Mouse (Mus musculus) embryonic facial prominence, embryonic 10.5 days (tissue): ENCODE measurements around the gene Btnl2. TPM values are rescaled to one million over a fixed set of nuclear protein-coding genes. Genes with fewer than 3 reads are reported as not detected.
"Not testable (repeated sequence)": the region's sequence is repeated elsewhere in the genome, so short reads cannot be mapped to it uniquely, and the experiment has no call there.

Source experiments
- DNase-seq: peaks from one replicate; pipeline ENCODE4 v3.0.0-alpha.2; 2017; ENCODE audit warnings: low spot score
- H3K27ac ChIP-seq: fragments of 300-500 bp; sonication (generic); replicated peaks from 2 replicates; pipeline ENCODE4 v1.5.1; 2016; ENCODE audit warnings: mild to moderate bottlenecking
- H3K27me3 ChIP-seq: fragments of 300-500 bp; sonication (generic); replicated peaks from 2 replicates; pipeline ENCODE4 v1.6.1; 2016; ENCODE audit warnings: low read depth, mild to moderate bottlenecking; ENCODE audit not compliant: poor library complexity, severe bottlenecking
- H3K36me3 ChIP-seq: fragments of 300-500 bp; sonication (generic); replicated peaks from 2 replicates; pipeline ENCODE4 v1.6.1; 2016; ENCODE audit warnings: mild to moderate bottlenecking, moderate library complexity
- H3K4me1 ChIP-seq: fragments of 300-500 bp; sonication (generic); 2 replicates; pipeline ENCODE4 v1.6.1; 2016
- H3K4me3 ChIP-seq: fragments of 300-500 bp; sonication (generic); 2 replicates; pipeline ENCODE4 v1.5.1; 2016; ENCODE audit warnings: mild to moderate bottlenecking, moderate library complexity
- H3K9me3 ChIP-seq: fragments of 300-500 bp; sonication (generic); 2 replicates; pipeline ENCODE4 v1.6.1; 2016; ENCODE audit warnings: mild to moderate bottlenecking
- WGBS: fragments of 180-500 bp; shearing (Covaris S2); methylation state at CpG from one replicate; pipeline ENCODE4 v1.1.7; 2016; 5-methylcytosine and 5-hydroxymethylcytosine counted together
- polyA plus RNA-seq: library from polyadenylated mRNA; unstranded; fragments of >200 nt; fragmentation: Nextera tagmentation; extraction: Ambion mirVana; gene quantifications from 2 replicates; pipeline ENCODE4 v1.2.1, GENCODE M21; 2016

The Btnl2 gene
- 0.08 TPM in 1 of 2 replicates, not detected in the other for polyA plus RNA-seq

DNA sequence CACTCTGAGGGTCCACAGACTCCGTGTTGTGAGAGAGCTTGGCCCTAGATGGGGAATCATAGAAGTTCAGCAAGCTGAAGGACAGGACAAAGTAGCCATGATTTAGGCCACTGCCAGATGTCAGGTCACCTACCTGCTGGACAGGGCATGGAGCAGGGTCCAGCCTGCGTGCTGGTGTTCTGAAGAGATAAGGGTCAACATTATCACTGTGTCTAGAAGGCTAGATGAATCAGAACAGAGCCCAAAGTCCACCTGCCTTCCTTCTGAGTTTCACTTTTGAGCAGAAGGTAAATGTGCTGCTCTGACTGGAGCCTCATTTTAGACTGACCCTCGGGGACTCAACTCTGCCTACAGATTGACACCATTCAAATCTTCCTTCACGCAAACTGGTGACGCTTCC, at the start of gene Btnl2:
Gene Btnl2, plus strand, starts transcription at position 284 of the 400 bp plus-strand sequence.
- Histone ChIP-seq H3K4me3 (no peak within 1 kb of the TSS), H3K27me3 (no peaks in the 10 kb centered on the region), H3K27ac (no peak within 1 kb of the TSS), H3K4me1 (no peaks in the 10 kb centered on the region), H3K36me3 (no peaks in the 10 kb centered on the region), H3K9me3 (no peaks in the 10 kb centered on the region)
- WGBS, result 86% methylated on average over 5 of the region's 5 CpGs
- no peak for DNase-seq

DNA sequence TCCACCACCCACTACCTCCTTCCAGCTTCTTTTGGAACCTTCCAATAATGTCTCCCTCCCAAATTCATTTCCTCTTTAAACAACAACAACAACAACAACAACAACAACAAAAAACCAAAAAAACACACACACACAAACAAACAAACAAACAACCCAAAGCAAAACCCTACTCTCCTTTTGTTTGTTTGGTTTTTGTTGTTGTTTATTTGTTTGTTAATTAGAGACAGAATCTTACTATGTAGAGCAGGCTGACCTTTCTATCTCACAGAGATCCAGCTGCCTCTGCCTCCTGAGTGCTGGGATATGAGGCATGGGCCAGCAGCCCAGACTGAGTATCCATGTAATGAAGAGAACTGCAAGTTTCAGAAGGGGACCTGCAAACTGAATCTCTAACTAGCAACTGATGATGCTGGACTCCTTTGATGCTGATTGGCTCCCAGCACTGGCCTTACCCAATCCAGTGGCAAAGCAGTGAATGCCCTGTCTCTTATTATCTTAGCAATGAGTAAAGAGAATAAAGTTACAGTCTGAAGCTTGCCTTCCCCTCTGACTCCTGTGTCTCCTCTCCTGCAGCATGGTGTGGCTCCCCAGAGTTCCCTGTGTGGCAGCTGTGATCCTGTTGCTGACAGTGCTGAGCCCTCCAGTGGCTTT, 49.1 kb upstream of the Btnl2 start, which contains the start of gene H2-Eb1:
Gene H2-Eb1, plus strand, starts transcription at position 488 of the 651 bp plus-strand sequence.
- Histone ChIP-seq H3K36me3 (no peaks in the 10 kb centered on the region), H3K4me1 (peaks cover 11% of the 10 kb centered on the region), H3K9me3 (no peaks in the 10 kb centered on the region), H3K27me3 (peaks cover 11% of the 10 kb centered on the region), H3K4me3 (no peak within 1 kb of the TSS), H3K27ac (no peak within 1 kb of the TSS)
- peak; percentile 79 for DNase-seq

DNA sequence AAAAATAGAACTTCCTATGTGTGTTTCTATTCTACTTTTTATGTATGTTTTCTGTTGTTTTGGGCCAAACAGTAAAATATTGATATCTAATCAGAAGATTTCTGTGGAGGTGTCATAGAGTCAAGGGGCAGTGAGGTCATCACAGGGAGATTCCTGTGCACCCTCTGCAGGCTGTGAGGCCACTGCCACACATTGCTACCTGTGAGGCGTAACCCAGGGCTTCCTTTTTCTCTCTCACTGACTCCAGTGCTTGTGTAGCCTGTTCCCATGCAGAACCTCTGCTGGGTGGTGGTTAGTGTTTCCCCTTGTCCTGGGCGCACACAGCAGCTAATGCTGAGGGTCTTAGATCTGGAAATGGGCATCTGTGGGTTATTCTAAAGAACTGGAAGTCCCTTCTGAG, 48.2 kb upstream of the Btnl2 start:
- no peak for DNase-seq
- 85% methylated on average over 2 of the region's 2 CpGs for WGBS

DNA sequence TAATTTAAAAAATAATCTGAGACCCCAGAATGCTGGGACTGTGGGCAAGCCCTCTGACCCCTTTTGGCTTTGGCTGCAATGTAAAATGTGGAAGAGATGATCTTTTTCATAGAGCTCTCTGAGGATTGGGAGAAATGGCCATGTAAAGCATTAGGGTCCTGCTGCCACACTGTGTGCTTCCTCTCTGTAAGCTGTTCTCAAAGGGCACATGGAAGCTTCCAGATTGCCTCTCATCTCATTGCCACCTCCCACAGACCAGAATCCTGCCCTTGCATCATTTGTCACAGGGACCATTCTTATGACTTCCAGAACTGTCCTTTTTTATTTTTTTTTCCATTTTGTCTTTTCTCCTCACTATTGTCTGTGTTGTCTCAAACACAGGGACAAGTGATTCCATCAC, 47.4 kb upstream of the Btnl2 start:
- no peak for DNase-seq
- Histone ChIP-seq H3K4me3 (no peak overlapping the region), H3K27ac (no peak overlapping the region), H3K27me3 (peaks cover 11% of the 10 kb centered on the region), H3K36me3 (no peaks in the 10 kb centered on the region), H3K9me3 (no peaks in the 10 kb centered on the region), H3K4me1 (peaks cover 11% of the 10 kb centered on the region)

More for the DNA sequence above, 48.2 kb upstream of the Btnl2 start:
- H3K4me3 ChIP-seq, result no peak overlapping the region
- peaks cover 11% of the 10 kb centered on the region for H3K4me1 ChIP-seq
- H3K27ac ChIP-seq, result no peak overlapping the region
- no peaks in the 10 kb centered on the region for H3K36me3 ChIP-seq
- H3K27me3 ChIP-seq, result peaks cover 11% of the 10 kb centered on the region
- H3K9me3 ChIP-seq, result no peaks in the 10 kb centered on the region

DNA sequence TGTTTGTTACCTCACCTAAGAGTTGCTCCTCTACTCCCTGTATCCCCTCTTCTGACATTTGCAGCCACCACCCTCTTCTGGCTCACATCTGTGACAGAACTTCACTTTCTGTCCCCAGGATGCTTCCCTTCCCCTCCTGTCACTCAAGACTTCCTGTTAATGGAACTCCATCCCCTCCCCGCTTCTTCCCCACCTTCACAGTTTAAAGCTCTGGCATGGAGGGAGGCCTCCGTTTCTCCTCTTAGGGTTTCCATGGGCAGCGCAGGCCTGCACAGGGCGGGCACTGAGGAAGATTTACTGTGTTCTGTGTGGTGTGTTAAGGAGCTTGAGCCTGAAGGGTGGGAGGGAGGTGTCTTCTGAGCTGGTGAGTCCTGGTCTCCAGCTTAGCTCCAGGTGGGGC, 46.5 kb upstream of the Btnl2 start:
- H3K27me3 ChIP-seq, result peaks cover 11% of the 10 kb centered on the region
- H3K9me3 ChIP-seq, result no peaks in the 10 kb centered on the region

DNA sequence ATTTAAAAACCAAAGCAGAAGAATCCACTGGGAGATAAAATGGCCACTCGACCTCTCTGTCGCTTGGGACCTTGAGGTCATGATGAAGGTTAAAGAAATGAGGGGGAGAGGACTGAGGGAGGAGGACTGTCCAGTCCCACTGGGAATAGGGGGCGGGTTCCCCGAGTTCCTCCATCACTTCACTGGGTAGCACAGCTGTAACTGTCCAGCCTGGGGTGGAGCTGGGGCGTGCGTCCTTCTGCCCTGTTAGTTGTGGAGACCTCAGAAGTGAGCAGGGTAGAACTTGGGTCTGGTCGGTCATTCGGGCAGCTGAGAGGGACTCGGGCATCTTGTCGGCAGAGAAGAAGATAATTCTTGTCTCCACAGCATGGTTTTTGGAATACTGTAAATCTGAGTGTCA, 45.4 kb upstream of the Btnl2 start:
- WGBS, result 39% methylated on average over 10 of the region's 10 CpGs

More for the DNA sequence above, 46.5 kb upstream of the Btnl2 start:
- Histone ChIP-seq H3K27ac (no peak overlapping the region), H3K4me1 (peaks cover 11% of the 10 kb centered on the region), H3K4me3 (no peak overlapping the region), H3K36me3 (no peaks in the 10 kb centered on the region)
- WGBS, result 74% methylated on average over 4 of the region's 4 CpGs
- no peak for DNase-seq

DNA sequence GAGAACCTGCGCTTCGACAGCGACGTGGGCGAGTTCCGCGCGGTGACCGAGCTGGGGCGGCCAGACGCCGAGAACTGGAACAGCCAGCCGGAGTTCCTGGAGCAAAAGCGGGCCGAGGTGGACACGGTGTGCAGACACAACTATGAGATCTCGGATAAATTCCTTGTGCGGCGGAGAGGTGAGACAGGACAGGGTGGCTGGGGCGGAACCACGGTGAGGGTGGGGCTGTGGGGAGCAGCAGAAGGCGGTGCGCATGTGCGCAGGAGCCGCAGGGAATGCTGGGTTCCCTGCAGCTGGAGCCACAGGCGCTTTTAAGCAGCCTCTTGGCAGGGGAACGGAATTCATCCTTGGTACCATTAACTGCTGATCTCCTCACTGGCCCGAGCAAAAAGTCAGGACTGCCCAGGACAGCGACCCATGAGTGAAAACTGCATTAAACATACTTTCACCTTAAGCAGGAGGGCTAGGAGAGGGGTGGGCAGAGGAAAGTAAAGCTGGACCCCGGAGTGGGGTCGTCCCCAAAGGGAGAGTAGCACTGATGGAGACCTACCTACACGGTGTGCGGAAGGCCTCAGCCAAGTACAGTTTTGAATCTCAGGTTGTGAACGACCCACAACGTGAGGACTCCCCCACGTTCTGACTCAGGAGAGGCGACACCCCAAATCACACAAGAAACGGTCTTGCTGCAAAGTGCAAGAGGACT, 44.8 kb upstream of the Btnl2 start:
- H3K36me3 ChIP-seq, result no peaks in the 10 kb centered on the region
- DNase-seq, result peak; percentile 81
- no peaks in the 10 kb centered on the region for H3K9me3 ChIP-seq
- peaks cover 13% of the 10 kb centered on the region for H3K4me1 ChIP-seq
- H3K27ac ChIP-seq, result peak overlapping the region; percentile 82
- H3K4me3 ChIP-seq, result peak overlapping the region; percentile 70
- H3K27me3 ChIP-seq, result peaks cover 11% of the 10 kb centered on the region
- WGBS, result 22% methylated on average over 38 of the region's 38 CpGs

More for the DNA sequence above, 45.4 kb upstream of the Btnl2 start:
- Histone ChIP-seq H3K4me3 (peak overlapping the region; percentile 70), H3K27me3 (peaks cover 11% of the 10 kb centered on the region), H3K36me3 (no peaks in the 10 kb centered on the region), H3K4me1 (peaks cover 11% of the 10 kb centered on the region), H3K9me3 (no peaks in the 10 kb centered on the region), H3K27ac (peak overlapping the region; percentile 82)
- DNase-seq, result no peak

DNA sequence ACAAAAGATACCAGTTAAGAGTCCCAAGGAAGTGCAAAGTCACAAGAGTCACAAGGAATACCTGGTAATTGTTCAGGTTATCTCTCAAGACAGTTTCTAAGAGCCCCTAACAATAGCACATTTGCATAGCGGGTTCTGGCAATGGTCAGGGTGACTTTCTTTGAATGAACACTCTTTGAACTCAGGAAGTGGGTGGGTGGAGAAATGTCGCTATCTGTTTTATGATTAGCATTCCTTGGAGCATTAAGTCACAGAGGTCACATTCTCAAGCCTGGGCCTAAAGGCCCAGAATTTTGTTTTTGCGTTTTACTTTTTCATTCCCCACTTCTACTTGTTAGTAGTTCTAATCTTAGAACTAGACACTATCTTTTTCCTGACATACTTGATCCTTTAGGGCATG, 44.1 kb upstream of the Btnl2 start:
- not testable (repeated sequence) for H3K27ac ChIP-seq, H3K4me3 ChIP-seq, H3K36me3 ChIP-seq, DNase-seq, H3K9me3 ChIP-seq
- WGBS, result 87% methylated on average over 3 of the region's 3 CpGs
- Histone ChIP-seq H3K4me1 (peaks cover 13% of the 10 kb centered on the region), H3K27me3 (peaks cover 11% of the 10 kb centered on the region)

DNA sequence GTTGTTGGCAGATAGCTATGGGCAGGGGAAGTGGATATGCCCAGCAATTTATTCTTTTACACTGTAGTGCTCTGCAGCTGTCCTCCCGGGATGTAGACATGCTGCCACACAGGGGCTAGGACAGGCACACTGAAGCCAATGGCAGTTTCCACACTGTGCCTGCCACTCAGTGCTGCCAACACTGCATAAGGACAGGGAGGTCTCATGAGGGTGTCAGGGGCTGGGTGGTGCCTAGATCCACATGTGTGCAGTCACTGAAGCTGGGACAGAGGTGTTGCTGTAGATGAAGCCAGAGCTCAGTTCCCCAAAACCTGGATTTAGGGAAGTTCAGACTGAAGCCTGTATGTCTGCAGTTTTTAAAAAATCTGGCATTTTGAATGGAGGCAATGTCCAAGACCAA, 42.4 kb upstream of the Btnl2 start:
- H3K36me3 ChIP-seq, result no peaks in the 10 kb centered on the region
- no peak overlapping the region for H3K4me3 ChIP-seq
- H3K9me3 ChIP-seq, result no peaks in the 10 kb centered on the region
- H3K27ac ChIP-seq, result no peak overlapping the region
- WGBS, result 83% methylated on average over 1 of the region's 1 CpGs
- peaks cover 11% of the 10 kb centered on the region for H3K27me3 ChIP-seq
- H3K4me1 ChIP-seq, result peaks cover 13% of the 10 kb centered on the region
- DNase-seq, result no peak

DNA sequence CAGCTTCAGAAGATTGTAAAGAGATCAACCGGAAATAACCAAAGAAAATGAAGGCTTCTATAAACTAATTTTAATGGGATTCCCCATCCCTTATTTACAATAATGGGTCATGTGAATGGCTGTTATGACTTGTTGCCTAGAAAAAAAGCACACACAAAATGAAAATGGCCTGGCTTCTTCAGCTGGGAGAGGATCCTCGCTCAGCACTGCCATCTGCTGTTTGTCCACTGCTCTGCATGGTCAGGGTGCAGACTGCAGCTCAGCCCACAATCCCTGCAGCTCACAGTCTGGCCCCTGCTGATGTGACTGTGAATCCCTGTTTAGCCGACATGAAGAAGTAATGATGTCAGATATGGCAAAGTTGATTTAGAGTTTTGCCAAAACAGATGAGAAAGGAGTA, 41.2 kb upstream of the Btnl2 start:
- WGBS, result 43% methylated on average over 3 of the region's 3 CpGs
- Histone ChIP-seq H3K9me3 (no peaks in the 10 kb centered on the region), H3K4me1 (peaks cover 13% of the 10 kb centered on the region), H3K36me3 (no peaks in the 10 kb centered on the region), H3K4me3 (no peak overlapping the region), H3K27ac (no peak overlapping the region), H3K27me3 (peaks cover 5% of the 10 kb centered on the region; the same call in 1 of the 2 replicates)
- DNase-seq, result peak; percentile 77

DNA sequence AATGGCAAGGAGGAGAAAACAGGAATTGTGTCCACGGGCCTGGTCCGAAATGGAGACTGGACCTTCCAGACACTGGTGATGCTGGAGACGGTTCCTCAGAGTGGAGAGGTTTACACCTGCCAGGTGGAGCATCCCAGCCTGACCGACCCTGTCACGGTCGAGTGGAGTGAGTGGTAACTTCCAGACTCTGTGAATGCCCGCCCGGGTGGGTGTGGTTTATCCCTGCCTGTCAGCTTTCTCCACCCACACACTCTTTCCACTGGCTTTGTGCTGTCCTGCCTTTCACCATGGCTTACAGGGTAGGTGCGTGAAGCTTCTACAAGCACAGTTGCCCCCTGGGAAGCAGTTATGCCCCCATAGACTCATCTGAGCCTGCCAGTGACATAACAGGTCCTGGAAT, 40.3 kb upstream of the Btnl2 start:
- Histone ChIP-seq H3K27ac (no peak overlapping the region), H3K27me3 (peaks cover under 1% of the 10 kb centered on the region; the same call in 1 of the 2 replicates), H3K4me3 (no peak overlapping the region), H3K4me1 (peaks cover 11% of the 10 kb centered on the region), H3K9me3 (no peaks in the 10 kb centered on the region), H3K36me3 (no peaks in the 10 kb centered on the region)
- no peak for DNase-seq
- WGBS, result 76% methylated on average over 9 of the region's 9 CpGs

DNA sequence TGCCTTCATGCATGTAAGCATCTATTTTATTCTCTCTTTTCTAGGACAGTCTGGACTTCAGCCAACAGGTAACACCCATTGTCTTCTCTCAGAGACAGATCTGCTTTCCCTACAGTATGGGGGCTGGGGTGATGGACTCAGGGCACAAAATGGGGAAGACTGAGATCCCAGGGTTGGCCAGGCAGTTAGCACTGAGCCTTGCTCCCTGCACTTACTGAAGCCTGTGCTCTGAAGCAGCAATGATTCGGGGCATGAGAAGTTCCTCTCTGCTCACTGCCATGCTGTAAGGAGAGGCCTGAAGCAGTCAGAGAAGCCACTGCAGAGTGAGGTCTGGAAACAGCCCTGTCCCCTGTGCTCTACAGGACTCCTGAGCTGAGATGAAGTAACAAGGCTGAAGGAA, 39.1 kb upstream of the Btnl2 start:
- H3K4me1 ChIP-seq, result 0 out of 2 replicates have a peak, but pooled peaks cover 2% of the 10 kb centered on the region
- no peak for DNase-seq
- H3K36me3 ChIP-seq, result no peaks in the 10 kb centered on the region
- no peak overlapping the region for H3K4me3 ChIP-seq
- no peaks in the 10 kb centered on the region for H3K9me3 ChIP-seq
- WGBS, result 83% methylated on average over 1 of the region's 1 CpGs
- H3K27me3 ChIP-seq, result no peaks in the 10 kb centered on the region; the same call in 1 of the 2 replicates
- H3K27ac ChIP-seq, result no peak overlapping the region

DNA sequence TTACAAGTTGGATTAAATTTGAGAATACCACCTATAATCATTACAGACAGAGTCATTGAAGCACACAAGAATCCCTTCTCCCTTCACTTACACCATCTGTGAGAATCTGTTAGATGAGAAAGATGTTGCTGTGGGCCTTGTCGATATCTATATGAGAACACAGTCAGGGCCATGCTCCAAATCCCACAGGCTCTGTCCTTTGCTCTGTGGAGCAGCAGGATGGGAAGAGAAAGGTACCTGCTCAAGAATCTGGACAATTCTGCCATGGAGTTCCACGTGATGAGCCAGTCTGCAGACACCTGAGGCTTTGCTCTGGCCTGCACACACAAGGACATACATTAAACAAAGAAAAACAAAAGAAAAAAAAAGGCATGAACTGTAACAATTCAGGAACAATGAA, 37.9 kb upstream of the Btnl2 start:
- no peaks in the 10 kb centered on the region; the same call in 1 of the 2 replicates for H3K27me3 ChIP-seq
- no peak overlapping the region for H3K4me3 ChIP-seq
- whole genome bisulfite sequencing, result 76% methylated on average over 2 of the region's 2 CpGs
- DNase-seq, result no peak
- H3K9me3 ChIP-seq, result no peaks in the 10 kb centered on the region
- H3K36me3 ChIP-seq, result no peaks in the 10 kb centered on the region
- H3K4me1 ChIP-seq, result 0 out of 2 replicates have a peak, but pooled peaks cover 2% of the 10 kb centered on the region
- no peak overlapping the region for H3K27ac ChIP-seq
